Mouse (Mus musculus): ENCODE results near the gene Fbxo34.

GRCm38 (mm10) chr14:47421606-47422005, 28.6 kb upstream of the Fbxo34 start:
- TF ChIP-seq CTCF (IDR thresholded peaks at IDR 0.05; ENCODE audit: borderline replicate concordance, control insufficient read depth, extremely low read depth, insufficient read depth, low read length, poor library complexity) (no peak), POLR2A (IDR thresholded peaks at IDR 0.05; ENCODE audit: control insufficient read depth, extremely low read depth, insufficient read depth, low read length, poor library complexity) (no peak)
